Mouse (Mus musculus) neural tube, embryonic 10.5 days (tissue): Measurements from ENCODE around the gene Arhgef17.
A peak's percentile ranks its signal among the peaks of the same experiment; 100 is the strongest.
"Not testable (repeated sequence)": the region's sequence is repeated elsewhere in the genome, so short reads cannot be mapped to it uniquely, and the experiment has no call there.

Experiments
- DNase-seq: peaks from one replicate; pipeline ENCODE4 v3.0.0-alpha.2; 2017; ENCODE audit warnings: low spot score; ENCODE audit errors: extremely low spot score

The Arhgef17 gene

GRCm38 (mm10) chr7:100849508-100849907 is 82.4 kb downstream of the Arhgef17 start:
- no peak for DNase-seq

GRCm38 (mm10) chr7:100848744-100849143 is 83.2 kb downstream of the Arhgef17 start:
- peak; percentile 51 for DNase-seq

DNA sequence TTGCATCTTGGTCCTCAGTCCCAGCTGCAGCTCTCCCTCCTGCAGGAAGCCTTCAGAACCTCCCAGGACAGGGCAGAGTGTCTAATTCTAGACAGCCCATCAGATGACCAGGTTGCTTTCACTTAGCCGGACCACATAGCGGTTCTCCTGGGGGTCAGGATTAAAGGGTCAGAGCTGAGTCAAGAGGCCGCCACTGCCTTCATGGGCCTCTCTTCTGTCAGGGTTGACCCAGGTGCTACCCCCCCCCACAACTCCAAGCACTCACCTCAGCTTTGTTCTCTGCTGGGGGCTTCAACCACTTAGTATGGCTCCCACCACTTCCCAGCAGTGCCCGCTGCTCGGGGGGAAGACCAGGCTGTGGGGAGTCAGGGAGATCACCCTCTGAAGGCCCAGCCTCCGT is 84.8 kb downstream of the Arhgef17 start:
- no peak for DNase-seq

DNA sequence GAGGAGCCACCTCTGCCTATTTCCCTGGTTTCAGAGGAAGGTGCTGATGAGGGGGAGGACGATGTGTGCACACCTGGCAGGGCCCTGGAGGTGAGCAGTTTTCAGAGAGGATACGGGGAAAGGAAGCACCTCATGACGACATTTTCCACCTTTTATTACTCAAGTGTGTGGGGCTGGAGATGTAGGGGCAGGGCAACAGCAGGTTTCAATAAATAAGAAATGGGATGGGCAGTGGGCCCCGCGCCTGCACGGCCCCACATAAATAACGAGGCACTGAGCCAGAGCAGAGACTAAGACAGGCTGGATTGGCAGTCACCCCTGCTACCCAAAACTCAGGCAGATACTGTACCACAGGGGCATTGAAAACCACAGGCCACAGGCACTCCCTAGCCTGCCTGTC is 85.9 kb downstream of the Arhgef17 start:
- not testable (repeated sequence) for DNase-seq

GRCm38 (mm10) chr7:100845412-100845811 is 86.5 kb downstream of the Arhgef17 start:
- no peak for DNase-seq

GRCm38 (mm10) chr7:100845026-100845400 is 86.9 kb downstream of the Arhgef17 start:
- no peak for DNase-seq

- DNase-seq: no peak
Observed at GRCm38 (mm10) chr7:100844385-100845025, 87.4 kb downstream of the Arhgef17 start.

GRCm38 (mm10) chr7:100843866-100844265 is 88.0 kb downstream of the Arhgef17 start:
- no peak for DNase-seq

DNA sequence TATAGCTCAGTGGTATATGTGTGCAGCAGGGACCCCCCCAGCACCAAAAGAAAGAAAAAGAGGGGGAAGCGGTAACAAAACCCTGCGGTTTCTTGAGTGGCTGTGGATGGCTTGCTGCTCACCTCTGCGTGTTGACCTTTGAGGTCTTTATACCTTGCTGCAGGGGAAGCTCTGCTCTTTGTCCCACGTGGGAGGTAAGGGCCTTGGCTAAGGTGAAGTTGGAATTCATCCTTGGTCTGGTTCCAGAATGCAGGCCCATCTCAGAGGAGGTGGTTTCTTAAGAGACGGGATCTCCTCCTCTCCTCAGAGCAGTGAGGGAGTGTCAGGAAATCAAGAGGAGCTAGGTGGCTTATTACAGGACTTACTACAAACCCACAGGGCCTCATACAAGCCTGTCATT is 89.7 kb downstream of the Arhgef17 start:
- DNase-seq: no peak

GRCm38 (mm10) chr7:100841608-100842007 is 90.3 kb downstream of the Arhgef17 start:
- no peak for DNase-seq

- no peak for DNase-seq
Observed at GRCm38 (mm10) chr7:100840906-100841305, 91.0 kb downstream of the Arhgef17 start.

DNA sequence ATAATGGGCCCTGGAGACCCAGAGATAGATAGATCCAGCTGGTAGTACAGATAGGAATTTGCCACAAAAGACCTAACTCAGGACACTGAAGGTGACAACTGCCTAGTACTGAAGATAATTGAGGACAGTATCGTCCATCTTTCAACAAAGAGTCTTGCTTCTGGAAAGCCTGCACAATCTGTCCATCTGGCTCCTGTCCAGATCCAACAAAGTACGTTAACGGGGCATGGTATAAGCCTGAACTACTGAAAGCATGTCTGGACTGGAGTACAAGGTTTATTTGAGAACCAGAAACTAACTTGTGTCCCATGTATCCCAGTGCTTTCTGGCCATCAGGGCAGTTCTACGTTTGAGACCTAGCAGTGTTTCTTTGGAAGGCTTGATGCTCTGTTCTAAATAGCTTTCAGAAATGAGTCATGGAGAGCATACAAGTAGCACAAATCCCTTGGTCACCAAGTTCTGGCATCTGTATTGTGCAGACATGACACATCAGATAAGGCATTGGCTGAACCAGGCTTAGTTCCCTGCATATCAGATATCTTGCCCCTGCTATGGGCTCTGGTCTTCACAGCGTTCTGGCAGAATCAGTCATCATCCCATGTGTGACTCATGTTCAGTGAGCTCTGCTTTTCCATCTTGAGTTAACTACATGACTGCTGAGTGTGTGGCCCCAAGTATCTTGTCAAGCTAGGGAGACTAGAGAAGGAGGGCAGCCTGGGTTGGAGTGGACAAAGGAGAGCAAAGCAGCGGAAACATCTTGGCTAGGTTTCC is 92.1 kb downstream of the Arhgef17 start:
- DNase-seq: no peak

DNA sequence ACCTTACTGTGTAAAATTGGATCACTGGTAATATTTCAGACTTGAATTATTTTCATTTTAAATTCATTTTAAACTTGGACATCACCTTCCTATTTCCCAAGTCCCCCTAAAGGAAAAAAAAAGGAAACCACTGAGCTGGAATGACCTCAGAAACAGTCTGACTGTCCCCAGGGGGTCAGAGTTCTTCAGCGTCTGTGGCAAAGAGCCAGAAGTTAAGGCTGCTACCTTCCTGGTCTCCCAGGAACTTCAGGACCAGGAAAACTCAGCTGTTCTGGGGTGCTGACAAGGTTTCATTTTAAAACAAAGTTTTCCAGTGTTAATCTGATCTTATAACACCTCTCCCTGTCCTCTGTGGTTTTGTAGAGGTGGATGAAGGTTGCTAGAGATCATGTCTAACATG is 94.2 kb downstream of the Arhgef17 start:
- no peak for DNase-seq

GRCm38 (mm10) chr7:100836657-100837056 is 95.2 kb downstream of the Arhgef17 start:
- no peak for DNase-seq

- DNase-seq: no peak
Observed at GRCm38 (mm10) chr7:100835711-100836110, 96.2 kb downstream of the Arhgef17 start.

DNA sequence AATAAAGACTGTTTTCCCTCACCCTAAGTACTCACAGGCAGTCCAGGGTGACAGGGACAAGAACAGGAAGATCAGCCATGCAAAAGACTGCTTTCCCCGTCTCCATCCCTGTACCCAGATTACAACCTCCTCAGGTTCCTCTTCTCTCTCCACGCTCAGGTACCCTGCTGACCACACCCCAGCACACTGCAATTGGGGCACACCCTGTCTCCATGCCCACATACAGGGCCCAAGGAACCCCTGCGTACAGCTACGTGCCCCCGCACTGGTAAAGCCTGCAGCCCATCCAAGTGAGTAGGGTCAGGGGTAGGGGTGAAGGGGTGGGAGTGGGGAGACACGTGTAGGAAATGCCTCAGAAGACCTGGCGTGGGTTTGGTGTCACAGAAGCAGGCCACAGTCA is 96.7 kb downstream of the Arhgef17 start:
- no peak for DNase-seq

DNA sequence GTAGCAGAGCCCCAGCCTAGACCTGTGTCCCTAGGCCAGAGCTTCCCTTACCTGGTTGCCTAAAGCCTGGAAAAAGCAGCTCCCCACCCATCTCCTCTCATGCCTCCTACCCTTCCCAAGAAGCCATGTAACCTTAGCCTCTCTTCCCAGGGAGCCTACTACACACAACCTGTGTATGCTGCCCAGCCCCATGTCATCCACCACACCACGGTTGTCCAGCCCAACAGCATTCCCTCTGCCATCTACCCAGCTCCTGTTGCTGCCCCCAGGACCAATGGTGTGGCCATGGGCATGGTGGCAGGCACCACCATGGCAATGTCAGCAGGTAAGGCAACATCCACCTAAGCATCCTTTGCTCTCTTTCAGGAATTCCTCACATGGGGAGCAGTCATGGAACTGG is 98.0 kb downstream of the Arhgef17 start:
- DNase-seq: no peak

DNA sequence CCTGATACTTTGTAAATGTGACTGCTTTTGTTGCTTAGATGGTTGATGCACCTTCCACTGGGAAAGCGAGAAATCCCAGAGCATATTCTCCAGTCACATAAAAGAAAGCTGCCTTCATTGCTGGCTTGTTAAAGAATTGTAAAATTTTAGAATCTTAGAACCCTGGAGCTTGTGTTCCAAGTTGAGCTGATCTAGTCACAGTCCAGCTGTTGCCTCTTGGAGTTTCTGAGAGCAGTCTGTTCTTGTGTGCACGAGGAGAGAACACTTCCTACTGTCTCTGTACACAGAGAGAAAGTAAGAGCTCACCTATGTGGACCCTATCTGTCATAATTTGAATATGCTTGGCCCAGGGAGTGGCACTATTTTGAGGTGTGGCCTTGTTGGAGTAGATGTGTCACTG is 103.4 kb downstream of the Arhgef17 start:
- no peak for DNase-seq

GRCm38 (mm10) chr7:100824661-100825060 is 107.2 kb downstream of the Arhgef17 start:
- DNase-seq: no peak
